Mouse (Mus musculus): ENCODE measurements around the gene Ift88. TPM values are rescaled to one million over a fixed set of nuclear protein-coding genes. Genes with fewer than 3 reads are reported as not detected.

The Ift88 gene
- total RNA-seq, 2 experiments from 2014 or later: 0.58 TPM; not detected in 1

DNA sequence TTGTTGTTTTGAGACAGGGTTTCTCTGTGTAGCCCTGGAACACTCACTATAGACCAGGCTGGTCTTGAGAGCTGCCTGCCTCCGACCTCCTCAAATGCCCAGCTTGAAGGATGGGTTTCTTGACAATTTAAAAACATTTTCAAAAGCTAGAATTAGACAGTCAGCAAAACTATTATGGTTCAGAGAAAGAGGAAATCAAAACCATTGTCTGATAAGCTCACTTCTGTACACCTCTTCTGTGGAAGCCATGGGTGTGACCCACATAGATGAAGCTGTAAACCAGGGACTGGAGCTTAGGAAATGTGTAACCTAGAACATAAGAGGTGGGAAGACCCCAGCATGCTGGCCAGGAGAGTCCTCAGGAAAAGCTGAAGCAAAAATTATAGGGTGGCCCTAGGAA lies 133.1 kb downstream of the Ift88 start:
- no peak for ATAC-seq (replicated peaks; ENCODE audit: low FRiP score, poor library complexity, severe bottlenecking)

GRCm38 (mm10) chr14:57565626-57566025 lies 141.8 kb downstream of the Ift88 start:
- no peak for ATAC-seq (replicated peaks; ENCODE audit: low FRiP score, poor library complexity, severe bottlenecking)

Other genes with a start within 250 kb of the Ift88 start
- 2.9 and 4.0 TPM in 2 replicates for gene Cryl1, start 25.5 kb upstream of the Ift88 start, total RNA-seq (2015; ENCODE audit: low replicate concordance)
- gene Cryl1, start 25.5 kb upstream of the Ift88 start, total RNA-seq (2017; ENCODE audit: low replicate concordance): 3.3 and 7.3 TPM in 2 replicates
- gene Il17d, start 100.7 kb downstream of the Ift88 start, total RNA-seq (2015; ENCODE audit: low replicate concordance): not detected in 2 replicates
- gene Il17d, start 100.7 kb downstream of the Ift88 start, total RNA-seq (2017; ENCODE audit: low replicate concordance): not detected in 2 replicates
- 4.6 and 8.5 TPM in 2 replicates for gene Eef1akmt1, start 147.6 kb downstream of the Ift88 start, total RNA-seq (2015; ENCODE audit: low replicate concordance)
- gene Eef1akmt1, start 147.6 kb downstream of the Ift88 start, total RNA-seq (2017; ENCODE audit: low replicate concordance): 3.2 and 7.7 TPM in 2 replicates
- gene Xpo4, start 241.4 kb downstream of the Ift88 start, total RNA-seq (2015; ENCODE audit: low replicate concordance): 13.1 and 15.7 TPM in 2 replicates
- gene Xpo4, start 241.4 kb downstream of the Ift88 start, total RNA-seq (2017; ENCODE audit: low replicate concordance): 26.1 and 51.7 TPM in 2 replicates

All from erythroblast, adult 5-6 weeks (primary cell).